Mouse (Mus musculus) embryonic facial prominence, embryonic 15.5 days (tissue): ENCODE measurements around the gene Fmod. TPM values are rescaled to one million over a fixed set of nuclear protein-coding genes. Genes with fewer than 3 reads are reported as not detected.
A peak's percentile ranks its signal among the peaks of the same experiment; 100 is the strongest.

Source experiments
- ATAC-seq: fragments of 200-750 bp; cut with Nextera tagmentation; 2 replicates; pipeline ENCODE4 v1.8.0; 2017; ENCODE audit warnings: low read depth, moderate TSS enrichment; ENCODE audit not compliant: insufficient number of reproducible peaks, low FRiP score, low TSS enrichment
- H3K27ac ChIP-seq: fragments of 300-500 bp; sonication (generic); replicated peaks from 2 replicates; pipeline ENCODE4 v1.5.1; 2015; ENCODE audit warnings: mild to moderate bottlenecking, inconsistent platforms
- H3K27me3 ChIP-seq: fragments of 300-500 bp; sonication (generic); 2 replicates; pipeline ENCODE4 v1.6.1; 2015; ENCODE audit warnings: inconsistent platforms
- H3K36me3 ChIP-seq: fragments of 300-500 bp; sonication (generic); 2 replicates; pipeline ENCODE4 v1.6.1; 2015; ENCODE audit warnings: mild to moderate bottlenecking, inconsistent platforms
- H3K4me1 ChIP-seq: fragments of 300-500 bp; sonication (generic); 2 replicates; pipeline ENCODE4 v1.6.1; 2015; ENCODE audit warnings: inconsistent platforms
- H3K4me2 ChIP-seq: fragments of 300-500 bp; sonication (generic); replicated peaks from 2 replicates; pipeline ENCODE4 v1.6.1; 2015; ENCODE audit warnings: mild to moderate bottlenecking, inconsistent platforms
- H3K4me3 ChIP-seq: fragments of 300-500 bp; sonication (generic); replicated peaks from 2 replicates; pipeline ENCODE4 v1.5.1; 2015; ENCODE audit warnings: mild to moderate bottlenecking, inconsistent platforms
- H3K9ac ChIP-seq: fragments of 300-500 bp; sonication (generic); 2 replicates; pipeline ENCODE4 v1.6.1; 2015; ENCODE audit warnings: inconsistent platforms
- H3K9me3 ChIP-seq: fragments of 300-500 bp; sonication (generic); replicated peaks from 2 replicates; pipeline ENCODE4 v1.6.1; 2016; ENCODE audit warnings: inconsistent platforms
- WGBS: fragments of 180-500 bp; shearing (Covaris S2); methylation state at CpG from one replicate; pipeline ENCODE4 v1.1.7; 2015; 5-methylcytosine and 5-hydroxymethylcytosine counted together
- polyA plus RNA-seq: library from polyadenylated mRNA; unstranded; fragments of >200 nt; fragmentation: Nextera tagmentation; extraction: Ambion mirVana; gene quantifications from 2 replicates; pipeline ENCODE4 v1.2.1, GENCODE M21; 2015

The Fmod gene
- polyA plus RNA-seq, 1 experiment from 2014 or later, result 30.8 TPM

DNA sequence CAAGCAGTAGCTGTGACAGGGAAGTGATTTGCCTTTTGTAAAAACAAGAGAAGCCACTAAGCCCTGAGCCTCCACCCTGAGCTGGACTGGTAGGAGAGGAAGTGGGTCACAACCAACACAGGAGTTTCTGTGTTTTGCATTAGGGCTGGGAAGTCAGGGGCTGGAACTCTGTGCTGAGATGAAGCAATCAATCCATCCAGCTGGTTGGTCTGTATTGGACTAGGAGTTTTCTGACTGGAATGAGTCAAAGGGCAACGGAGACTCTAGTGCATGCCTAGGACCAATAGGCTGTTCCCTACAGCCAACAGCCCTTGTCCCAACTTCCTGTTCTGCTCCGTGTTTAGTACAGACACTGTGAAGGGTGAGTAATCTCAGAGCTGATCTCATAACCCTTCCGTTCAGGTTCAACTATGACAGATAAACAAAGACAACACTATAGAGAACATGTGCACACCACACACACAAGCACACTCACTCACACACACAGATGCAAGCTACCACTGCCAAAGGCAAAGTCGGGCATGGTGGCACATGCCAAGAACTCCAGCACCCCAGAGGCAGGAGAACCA lies 28.3 kb downstream of the Fmod start:
- no peak for ATAC-seq
- 47% methylated on average over 4 of the region's 4 CpGs for WGBS
- H3K36me3 ChIP-seq, result no peaks in the 10 kb centered on the region
- H3K9me3 ChIP-seq, result no peaks in the 10 kb centered on the region
- no peak overlapping the region for H3K9ac ChIP-seq
- peak overlapping the region; percentile 98 for H3K27ac ChIP-seq
- no peak overlapping the region for H3K4me2 ChIP-seq
- H3K4me3 ChIP-seq, result no peak overlapping the region
- H3K27me3 ChIP-seq, result no peaks in the 10 kb centered on the region
- peaks cover 70% of the 10 kb centered on the region for H3K4me1 ChIP-seq

DNA sequence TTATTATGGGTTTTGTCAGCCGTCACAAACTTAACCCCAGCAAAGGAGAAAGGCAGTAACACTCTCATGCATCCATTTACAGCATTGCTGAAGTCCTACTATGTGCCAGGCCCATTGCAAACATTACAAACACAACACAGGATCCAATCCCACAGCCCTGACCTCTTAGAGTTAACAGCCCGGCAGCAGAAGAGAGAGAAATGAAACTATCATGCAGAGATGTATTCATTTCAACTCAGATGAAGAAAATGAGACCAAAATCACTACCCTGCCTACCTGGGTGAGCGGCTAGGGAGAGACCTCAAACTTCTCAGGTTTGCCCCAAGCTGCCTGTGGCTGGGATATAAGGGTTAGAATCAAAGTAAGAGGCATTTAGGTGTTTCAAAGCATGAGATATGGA lies 29.5 kb downstream of the Fmod start:
- Histone ChIP-seq H3K9me3 (no peaks in the 10 kb centered on the region), H3K4me3 (no peak overlapping the region), H3K4me2 (no peak overlapping the region), H3K27ac (peak overlapping the region; percentile 68; the same call in 1 of the 2 replicates), H3K9ac (no peak overlapping the region), H3K36me3 (no peaks in the 10 kb centered on the region), H3K27me3 (no peaks in the 10 kb centered on the region), H3K4me1 (peaks cover 70% of the 10 kb centered on the region)
- 42% methylated on average over 3 of the region's 3 CpGs for WGBS
- ATAC-seq, result no peak

DNA sequence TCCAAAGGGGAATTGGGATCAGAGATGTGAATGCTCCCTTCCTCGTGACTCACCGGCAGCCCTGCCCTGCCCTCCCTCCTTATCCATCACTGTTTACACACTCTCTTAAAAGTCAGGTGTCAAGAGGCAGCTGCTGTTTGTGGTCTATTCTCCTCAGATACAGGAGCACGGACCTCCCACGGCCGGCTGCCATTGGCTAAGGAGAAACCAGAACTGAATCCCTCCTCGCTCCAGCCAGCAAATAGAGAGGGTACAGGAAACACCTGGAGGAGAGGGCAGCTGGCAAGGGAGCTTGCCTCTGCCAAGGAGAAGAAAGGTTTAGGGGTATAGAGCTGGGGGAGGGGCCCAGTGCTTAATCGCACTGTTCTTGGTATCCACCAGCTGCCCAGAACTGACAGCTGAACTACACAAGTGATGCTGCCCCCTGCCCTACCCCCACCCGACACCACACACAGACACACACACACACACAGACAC lies 30.1 kb downstream of the Fmod start:
- no peaks in the 10 kb centered on the region for H3K36me3 ChIP-seq
- 13% methylated on average over 8 of the region's 8 CpGs for WGBS
- H3K4me3 ChIP-seq, result no peak overlapping the region
- H3K27me3 ChIP-seq, result no peaks in the 10 kb centered on the region
- no peaks in the 10 kb centered on the region for H3K9me3 ChIP-seq
- H3K27ac ChIP-seq, result peak overlapping the region; percentile 68; the same call in 1 of the 2 replicates
- H3K4me2 ChIP-seq, result no peak overlapping the region
- peaks cover 66% of the 10 kb centered on the region for H3K4me1 ChIP-seq
- H3K9ac ChIP-seq, result no peak overlapping the region
- peak; percentile 41 for ATAC-seq

DNA sequence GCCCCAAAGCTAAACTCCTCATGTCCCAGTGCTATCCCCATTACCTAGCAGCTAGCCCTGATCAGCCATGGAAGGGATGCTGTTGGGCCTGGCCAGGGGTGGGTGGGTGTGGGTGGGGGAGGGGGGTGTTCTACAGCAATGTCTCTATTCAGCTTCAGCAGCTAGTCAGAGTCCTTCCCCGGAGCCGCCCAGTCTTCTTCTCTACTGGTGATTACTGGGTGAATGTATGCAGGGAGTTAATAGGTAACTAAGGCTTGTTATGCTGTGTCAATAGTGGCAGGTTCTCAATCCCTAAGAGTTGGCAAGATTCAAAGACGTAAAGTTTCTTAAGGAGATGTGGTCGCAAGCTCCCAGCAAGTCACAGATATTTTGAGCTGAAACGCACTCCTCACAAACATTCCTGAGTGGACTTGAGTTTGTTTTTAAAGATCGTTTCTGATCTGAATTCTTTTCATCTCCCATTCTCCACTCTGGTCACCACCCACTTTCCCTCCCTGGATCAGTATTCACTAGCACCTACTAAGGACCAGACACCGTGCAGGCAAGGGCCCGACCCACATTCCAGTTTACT lies 33.1 kb downstream of the Fmod start:
- no peaks in the 10 kb centered on the region for H3K27me3 ChIP-seq
- peaks cover 36% of the 10 kb centered on the region for H3K4me1 ChIP-seq
- no peak for ATAC-seq
- no peak overlapping the region for H3K4me3 ChIP-seq
- WGBS, result 62% methylated on average over 8 of the region's 8 CpGs
- no peak overlapping the region for H3K9ac ChIP-seq
- no peak overlapping the region for H3K4me2 ChIP-seq
- H3K9me3 ChIP-seq, result no peaks in the 10 kb centered on the region
- H3K36me3 ChIP-seq, result 0 out of 2 replicates have a peak, but pooled peaks cover 6% of the 10 kb centered on the region
- H3K27ac ChIP-seq, result peak overlapping the region; percentile 53

DNA sequence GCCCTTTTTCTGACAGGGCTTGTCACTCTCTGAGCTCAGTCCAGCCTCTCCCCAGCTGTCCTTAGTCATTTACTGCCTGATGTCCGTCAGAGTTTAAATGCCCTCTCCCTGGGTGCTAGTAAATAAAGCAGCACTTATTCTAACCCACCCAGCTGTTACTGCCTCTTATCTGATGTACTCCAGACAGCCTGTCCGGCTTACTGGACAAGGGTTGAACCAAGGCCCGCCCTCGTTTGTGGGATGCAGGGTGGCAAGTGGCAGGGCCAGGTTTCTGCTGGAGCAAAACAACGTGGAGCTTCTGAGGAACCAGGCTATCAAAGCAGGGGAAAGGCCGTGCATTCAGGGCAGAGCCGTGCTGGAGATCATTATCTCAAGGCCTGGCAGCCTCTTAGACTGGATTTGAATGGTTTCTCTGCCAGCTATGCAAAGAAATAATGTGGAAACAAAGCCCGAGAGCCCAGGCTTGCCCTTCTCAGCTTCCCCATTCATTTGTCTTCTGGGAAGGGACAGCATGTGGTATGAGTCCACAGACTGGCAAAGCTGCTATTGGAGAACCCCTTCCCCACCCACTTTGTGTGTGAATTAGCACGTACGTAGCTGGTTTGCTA lies 34.5 kb downstream of the Fmod start:
- peaks cover 41% of the 10 kb centered on the region for H3K4me1 ChIP-seq
- H3K4me2 ChIP-seq, result no peak overlapping the region
- no peak overlapping the region for H3K9ac ChIP-seq
- no peaks in the 10 kb centered on the region for H3K27me3 ChIP-seq
- H3K27ac ChIP-seq, result peak overlapping the region; percentile 53; the same call in 1 of the 2 replicates
- H3K9me3 ChIP-seq, result no peaks in the 10 kb centered on the region
- peak; percentile 27; the same call in 1 of the 2 replicates for ATAC-seq
- 0 out of 2 replicates have a peak, but pooled peaks cover 6% of the 10 kb centered on the region for H3K36me3 ChIP-seq
- WGBS, result 46% methylated on average over 10 of the region's 10 CpGs
- no peak overlapping the region for H3K4me3 ChIP-seq

DNA sequence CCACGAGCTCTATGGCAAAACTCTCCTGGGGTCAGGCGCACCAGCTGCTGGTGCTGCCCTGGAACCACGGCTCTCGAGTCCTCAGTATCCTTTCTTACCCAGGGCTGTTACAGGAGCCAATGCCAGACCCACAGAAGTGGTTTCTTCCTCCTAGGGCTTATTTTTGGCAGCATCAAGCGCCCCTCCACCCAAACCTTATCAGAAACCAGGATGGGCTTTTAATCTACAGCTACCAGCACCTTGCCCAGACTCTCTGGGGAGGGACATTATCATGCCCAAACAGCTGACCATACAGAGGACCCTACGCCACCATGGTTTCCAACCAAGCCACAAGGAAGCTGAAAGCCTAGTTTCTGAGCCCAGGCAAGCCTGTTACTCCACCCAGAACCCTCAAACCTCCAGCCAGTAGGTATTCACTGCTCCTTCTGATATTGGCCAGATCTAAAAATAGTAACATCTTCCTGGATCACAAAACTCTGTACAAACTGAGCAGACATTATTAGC lies 36.1 kb downstream of the Fmod start:
- Histone ChIP-seq H3K27ac (no peak overlapping the region), H3K27me3 (no peaks in the 10 kb centered on the region), H3K4me3 (no peak overlapping the region), H3K4me1 (peaks cover 46% of the 10 kb centered on the region), H3K9me3 (no peaks in the 10 kb centered on the region), H3K4me2 (no peak overlapping the region), H3K36me3 (0 out of 2 replicates have a peak, but pooled peaks cover 6% of the 10 kb centered on the region), H3K9ac (no peak overlapping the region)
- WGBS, result 80% methylated on average over 6 of the region's 6 CpGs
- no peak for ATAC-seq

DNA sequence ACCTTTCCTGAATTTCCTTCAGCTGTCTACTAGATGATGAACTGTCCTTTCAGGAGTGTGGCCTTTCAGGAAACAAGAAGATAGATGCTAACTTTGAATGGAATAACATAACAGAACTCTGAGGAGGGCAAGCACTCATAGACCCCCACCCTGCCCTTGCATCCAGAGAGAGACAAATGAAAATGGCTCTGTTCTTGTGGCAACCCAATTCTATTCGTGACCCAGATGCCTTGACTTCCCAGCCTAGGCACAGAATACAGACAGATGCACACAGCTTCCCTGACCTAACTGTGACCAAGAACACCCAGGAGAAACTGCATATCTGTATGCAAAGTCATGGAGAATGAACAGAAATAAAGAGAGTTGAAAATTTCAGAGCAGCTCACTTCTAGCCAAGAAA lies 36.6 kb downstream of the Fmod start:
- 0 out of 2 replicates have a peak, but pooled peaks cover 6% of the 10 kb centered on the region for H3K36me3 ChIP-seq
- H3K9me3 ChIP-seq, result no peaks in the 10 kb centered on the region
- H3K27me3 ChIP-seq, result no peaks in the 10 kb centered on the region
- no peak overlapping the region for H3K4me3 ChIP-seq
- peaks cover 50% of the 10 kb centered on the region for H3K4me1 ChIP-seq
- ATAC-seq, result no peak
- 80% methylated on average over 1 of the region's 1 CpGs for whole genome bisulfite sequencing
- no peak overlapping the region for H3K27ac ChIP-seq
- no peak overlapping the region for H3K4me2 ChIP-seq
- H3K9ac ChIP-seq, result no peak overlapping the region

DNA sequence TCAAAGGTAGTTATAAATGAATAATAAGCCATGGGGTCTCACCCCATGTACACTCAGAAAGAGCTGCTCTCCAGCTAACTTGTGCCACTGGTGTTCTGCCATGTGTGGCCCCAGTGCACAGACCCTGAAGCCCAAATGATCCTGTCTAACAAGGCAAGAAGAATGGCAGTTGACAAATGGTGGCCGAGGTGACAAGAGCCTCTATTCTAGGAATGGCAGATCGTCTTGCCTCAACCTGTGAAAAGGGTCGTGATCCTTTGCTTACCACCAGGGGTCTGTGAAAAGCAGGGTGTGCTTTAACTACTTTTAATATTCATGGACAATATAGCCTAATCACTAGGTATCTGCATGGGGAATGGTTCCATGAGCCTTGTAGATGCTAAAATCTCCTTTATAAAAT lies 37.1 kb downstream of the Fmod start:
- no peak overlapping the region for H3K9ac ChIP-seq
- H3K27me3 ChIP-seq, result no peaks in the 10 kb centered on the region
- WGBS, result 73% methylated on average over 3 of the region's 3 CpGs
- no peak overlapping the region for H3K4me3 ChIP-seq
- no peak overlapping the region for H3K4me2 ChIP-seq
- no peak for ATAC-seq
- no peaks in the 10 kb centered on the region for H3K9me3 ChIP-seq
- H3K4me1 ChIP-seq, result peaks cover 51% of the 10 kb centered on the region
- 0 out of 2 replicates have a peak, but pooled peaks cover 6% of the 10 kb centered on the region for H3K36me3 ChIP-seq
- H3K27ac ChIP-seq, result no peak overlapping the region

DNA sequence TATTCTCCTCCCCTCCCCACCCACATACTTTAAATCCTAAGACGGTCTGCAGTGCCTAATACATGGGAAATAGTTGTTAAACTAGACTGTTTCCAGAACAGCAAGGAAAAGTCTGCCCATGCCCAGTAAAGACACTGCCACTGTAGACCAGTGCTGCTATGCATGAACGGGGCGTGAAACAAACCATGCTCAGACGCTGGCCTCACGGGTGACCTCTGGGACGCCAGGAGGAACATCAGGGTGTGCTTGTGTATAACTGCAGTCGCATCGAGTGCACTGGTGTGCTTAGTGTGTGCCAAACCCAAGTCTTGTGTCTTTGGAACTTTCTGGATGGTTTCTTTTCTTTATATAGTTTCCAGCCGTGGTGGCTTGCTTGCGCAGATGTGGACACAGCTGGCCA lies 37.6 kb downstream of the Fmod start:
- Histone ChIP-seq H3K9me3 (no peaks in the 10 kb centered on the region), H3K4me1 (peaks cover 55% of the 10 kb centered on the region), H3K27ac (no peak overlapping the region), H3K27me3 (no peaks in the 10 kb centered on the region), H3K4me3 (no peak overlapping the region), H3K9ac (no peak overlapping the region), H3K4me2 (no peak overlapping the region), H3K36me3 (0 out of 2 replicates have a peak, but pooled peaks cover 6% of the 10 kb centered on the region)
- WGBS, result 81% methylated on average over 10 of the region's 10 CpGs
- no peak for ATAC-seq

DNA sequence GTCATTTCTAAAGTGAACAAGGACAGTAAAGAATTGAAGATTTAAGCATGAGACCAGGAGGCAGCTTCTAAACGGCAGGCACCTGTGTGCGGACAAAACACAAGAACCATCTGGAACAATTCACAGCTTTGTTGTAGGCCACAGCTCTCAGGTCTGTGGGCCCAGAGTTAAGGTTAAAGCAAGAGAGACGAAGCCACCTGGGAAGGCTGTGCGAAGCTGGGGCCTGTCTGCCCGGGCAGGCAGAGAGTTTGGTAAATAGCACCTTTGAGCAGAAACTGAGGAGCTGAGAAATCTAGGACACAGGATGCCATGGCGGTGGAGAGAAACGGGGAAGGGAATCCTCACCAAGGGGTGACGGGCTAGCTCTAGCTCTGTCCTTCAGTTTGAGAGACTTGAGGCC lies 38.5 kb downstream of the Fmod start:
- H3K4me2 ChIP-seq, result 0 out of 2 replicates have a peak overlapping the region, but pooled peaks have one; percentile 34
- H3K4me3 ChIP-seq, result no peak overlapping the region
- H3K36me3 ChIP-seq, result 0 out of 2 replicates have a peak, but pooled peaks cover 6% of the 10 kb centered on the region
- no peaks in the 10 kb centered on the region for H3K27me3 ChIP-seq
- H3K9ac ChIP-seq, result no peak overlapping the region
- ATAC-seq, result no peak
- WGBS, result 85% methylated on average over 8 of the region's 8 CpGs
- peaks cover 54% of the 10 kb centered on the region for H3K4me1 ChIP-seq
- H3K9me3 ChIP-seq, result no peaks in the 10 kb centered on the region
- no peak overlapping the region for H3K27ac ChIP-seq

DNA sequence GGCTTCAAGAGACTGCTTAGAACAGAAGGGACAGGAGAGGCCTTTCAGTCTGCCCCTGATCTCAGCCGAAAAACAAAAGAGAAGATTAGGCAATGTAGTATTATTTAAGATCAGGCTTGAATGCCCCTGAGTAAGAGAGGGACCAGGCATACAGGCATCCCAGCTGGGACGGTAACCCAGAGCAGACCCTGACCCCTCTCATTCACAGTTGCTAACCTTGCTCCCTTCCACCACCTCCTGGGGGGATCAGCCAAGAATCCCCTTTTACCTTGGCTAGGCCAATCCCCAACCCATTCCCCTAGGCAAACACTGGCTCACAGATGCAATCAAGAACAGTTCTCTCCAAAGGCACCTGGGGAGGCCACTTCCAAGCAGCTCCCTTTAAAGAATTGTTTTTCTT lies 39.7 kb downstream of the Fmod start:
- ATAC-seq, result no peak
- Histone ChIP-seq H3K36me3 (0 out of 2 replicates have a peak, but pooled peaks cover 6% of the 10 kb centered on the region), H3K9me3 (no peaks in the 10 kb centered on the region), H3K27ac (no peak overlapping the region), H3K4me2 (peak overlapping the region; percentile 34), H3K9ac (no peak overlapping the region), H3K27me3 (no peaks in the 10 kb centered on the region), H3K4me1 (peaks cover 42% of the 10 kb centered on the region), H3K4me3 (peak overlapping the region; percentile 79; the same call in 1 of the 2 replicates)
- WGBS, result 58% methylated on average over 2 of the region's 2 CpGs
